Mouse (Mus musculus) retina, postnatal 1 day (tissue): ENCODE results near the gene Pvalb.

Experiments used
- DNase-seq: peaks from one replicate; pipeline ENCODE4 v3.0.0-alpha.2; 2012

Pvalb gene

GRCm38 (mm10) chr15:78157330-78157729 lies 48.9 kb downstream of the Pvalb start:
- no peak for DNase-seq

GRCm38 (mm10) chr15:78155421-78155820 lies 50.8 kb downstream of the Pvalb start:
- no peak for DNase-seq

- DNase-seq, result peak; percentile 18
These were observed 53.0 kb downstream of the Pvalb start for GRCm38 (mm10) chr15:78153045-78153775.

- DNase-seq, result peak; percentile 21
These were observed 57.6 kb downstream of the Pvalb start for GRCm38 (mm10) chr15:78148565-78148964.
